Mouse (Mus musculus): ENCODE measurements around the gene Gm3667. TPM values are rescaled to one million over a fixed set of nuclear protein-coding genes. Genes with fewer than 3 reads are reported as not detected.
"Not testable (repeated sequence)": the region's sequence is repeated elsewhere in the genome, so short reads cannot be mapped to it uniquely, and the experiment has no call there.

Gene Gm3667
- total RNA-seq (2021), result 0.18 TPM in 1 of 2 replicates, not detected in the other
- long read RNA-seq, result 0 reads

DNA sequence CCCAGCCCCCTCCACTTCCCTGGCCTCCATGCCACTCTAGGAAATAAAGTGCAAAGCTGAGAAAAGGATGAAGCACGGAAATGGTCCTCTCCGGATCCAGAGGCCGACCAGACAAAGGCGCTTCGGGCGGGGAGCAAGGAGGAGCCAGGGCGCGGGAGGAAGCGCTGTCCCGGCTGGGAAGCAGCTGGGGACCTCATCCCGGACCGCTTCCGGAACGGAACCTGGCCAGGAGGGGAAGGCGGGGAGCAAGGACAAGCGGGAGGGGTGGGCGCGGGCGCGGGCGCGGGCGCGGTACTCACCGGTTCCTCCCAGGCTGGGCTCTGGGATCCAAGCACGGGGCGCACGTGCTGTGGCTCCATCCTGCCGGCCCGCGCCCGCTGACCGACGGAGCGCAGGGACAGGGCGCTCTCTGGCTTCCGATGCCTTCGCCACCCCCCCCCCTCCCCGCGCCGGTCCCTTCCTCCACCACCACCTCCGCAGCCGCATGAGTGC, at the start of gene Gm3667:
Gm3667 (minus strand) TSS at position 442 of the 492 bp plus-strand sequence.
- DNase-seq, result not testable (repeated sequence)

- DNase-seq, result not testable (repeated sequence)
Observed at GRCm38 (mm10) chr14:6899881-6900280, 10.1 kb upstream of the Gm3667 start.

DNA sequence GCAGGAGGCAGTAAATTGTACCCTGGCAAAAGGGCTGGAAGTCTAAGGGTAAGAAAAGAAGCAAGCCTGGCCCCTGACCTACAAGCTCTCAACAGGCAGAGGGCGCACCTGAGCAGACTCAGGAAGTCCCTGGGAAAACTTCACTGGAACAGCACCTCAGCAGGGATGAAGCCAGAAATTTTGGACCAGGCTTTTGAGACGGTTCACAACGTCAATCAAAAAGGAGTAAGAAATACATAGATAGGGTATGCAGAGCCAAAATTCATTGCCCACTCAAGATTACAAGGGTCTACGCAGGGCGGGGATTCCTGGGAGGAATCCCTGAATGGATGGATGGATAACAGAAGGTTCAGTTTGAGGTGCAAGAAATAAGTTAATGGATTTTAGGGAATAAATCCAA, 951 bp downstream of the Gm3667 start:
- not testable (repeated sequence) for DNase-seq

DNA sequence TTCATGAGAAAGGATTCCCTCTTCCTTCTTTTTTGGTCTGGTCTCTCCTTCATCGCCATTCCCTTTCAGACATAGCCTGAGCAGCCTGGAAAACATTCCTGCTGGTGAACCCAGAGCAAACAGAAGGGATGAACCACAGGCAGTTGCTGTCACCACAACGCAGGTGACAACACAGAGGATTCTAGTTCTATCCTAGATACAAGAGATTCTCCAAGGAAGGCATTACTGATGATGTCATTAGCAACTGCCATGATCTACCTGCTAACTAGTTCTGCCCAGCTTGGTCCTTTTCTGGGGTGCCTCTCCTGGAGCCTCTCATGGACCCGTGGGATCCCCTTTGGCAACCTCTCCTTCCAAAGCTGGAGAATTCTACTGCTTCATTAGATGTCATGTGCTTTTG, 49.6 kb downstream of the Gm3667 start, which contains the start of gene Gm3642:
Gm3642 (minus strand) TSS at position 101 of the 400 bp plus-strand sequence.
- DNase-seq, result not testable (repeated sequence)

DNA sequence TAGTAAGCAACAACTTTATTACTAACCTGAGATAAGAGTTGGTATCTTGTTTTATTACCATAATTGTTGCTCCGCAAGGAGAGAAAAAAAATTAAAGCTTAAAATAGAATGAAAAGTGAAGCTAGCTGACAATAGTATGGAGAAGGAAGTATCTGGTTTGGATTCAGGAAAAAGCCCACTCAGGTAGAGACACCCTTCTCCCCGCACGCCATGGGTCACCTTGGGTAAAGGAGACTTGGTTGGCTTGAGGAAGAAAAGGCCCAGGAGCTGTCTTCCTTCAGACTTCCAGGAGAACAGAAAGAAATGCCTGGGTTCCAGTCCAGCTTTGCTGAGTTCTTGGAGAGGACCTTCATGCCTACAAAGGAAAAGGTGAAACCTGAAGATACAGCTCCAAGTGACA, 66.5 kb downstream of the Gm3667 start:
- not testable (repeated sequence) for DNase-seq

Other genes with a start within 250 kb of the Gm3667 start
- not detected in 2 replicates for gene Gm10251, start 205.8 kb downstream of the Gm3667 start, total RNA-seq (2021)
- gene Gm8050, start 169.7 kb downstream of the Gm3667 start, total RNA-seq (2021), result not detected in 2 replicates
- 0.39 TPM in 1 of 2 replicates, not detected in the other for gene Gm3636, start 147.6 kb downstream of the Gm3667 start, total RNA-seq (2021)
- not detected in 2 replicates for gene Gm8362, start 115.6 kb downstream of the Gm3667 start, total RNA-seq (2021)
- gene Gm3642, start 49.7 kb downstream of the Gm3667 start, total RNA-seq (2021), result not detected in 2 replicates
- gene Gm6356, start 83.9 kb upstream of the Gm3667 start, total RNA-seq (2021), result not detected in 2 replicates
- not detected in 2 replicates for gene Gm10406, start 137.5 kb upstream of the Gm3667 start, total RNA-seq (2021)
- gene Gm3685, start 155.0 kb upstream of the Gm3667 start, total RNA-seq (2021), result not detected in 2 replicates
- gene Gm3696, start 210.7 kb upstream of the Gm3667 start, total RNA-seq (2021), result 0.79 TPM in 1 of 2 replicates, not detected in the other
- not detected in 2 replicates for gene Gm6676, start 235.4 kb upstream of the Gm3667 start, total RNA-seq (2021)

Measured in adrenal gland, postnatal 25 days (tissue).